Mouse (Mus musculus) E14TG2a.4 (cell line): ENCODE data around the gene Esyt3.

Experiments
- CTCF ChIP-seq: conservative IDR thresholded peaks from 2 replicates; pipeline ENCODE4 v1.5.1; 2014; ENCODE audit warnings: low read length
- NANOG ChIP-seq: IDR thresholded peaks from 2 replicates; pipeline ENCODE4 v1.6.1; 2014; ENCODE audit warnings: borderline replicate concordance, low read length, mixed read lengths
- POU5F1 ChIP-seq: IDR thresholded peaks from 2 replicates; pipeline ENCODE4 v1.6.1; 2014; ENCODE audit warnings: low read length, borderline replicate concordance

DNA sequence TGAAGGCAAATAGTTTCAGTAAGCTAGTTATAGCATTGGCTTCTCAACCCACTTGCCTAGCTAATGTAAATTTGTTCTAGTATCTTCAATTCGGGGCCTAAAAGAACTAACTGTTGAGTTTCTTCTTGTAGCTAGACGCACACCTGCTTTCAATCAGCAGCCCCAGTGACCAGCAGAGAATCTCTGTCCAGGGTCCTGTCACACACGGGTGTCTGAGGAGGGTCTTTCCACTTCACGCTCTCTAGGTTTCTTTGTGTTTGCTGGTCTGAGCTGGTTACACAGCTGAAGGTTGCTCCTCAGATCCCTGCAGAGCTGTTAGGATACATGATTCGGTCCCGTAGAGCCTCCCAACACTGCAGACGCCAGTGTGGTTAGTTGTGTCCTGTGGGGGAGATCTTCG is 4.7 kb upstream of the Esyt3 start:
- TF ChIP-seq CTCF: no peak
- TF ChIP-seq POU5F1: no peak
- no peak for TF ChIP-seq NANOG
